Mouse (Mus musculus) CD4-positive helper T cell, adult 2 months (primary cell): ENCODE measurements around the gene Plcl2.
"Not testable (repeated sequence)": the region's sequence is repeated elsewhere in the genome, so short reads cannot be mapped to it uniquely, and the experiment has no call there.

ENCODE experiments used
- DNase-seq: peaks from one replicate; pipeline ENCODE4 v3.0.0-alpha.2; 2012; ENCODE audit warnings: low read depth, missing footprints, low spot score

Plcl2 gene

GRCm38 (mm10) chr17:50530089-50530488 lies 20.9 kb downstream of the Plcl2 start:
- no peak for DNase-seq

GRCm38 (mm10) chr17:50534889-50535288 lies 25.7 kb downstream of the Plcl2 start:
- not testable (repeated sequence) for DNase-seq

- DNase-seq = no peak
Observed at GRCm38 (mm10) chr17:50536409-50537194, 27.4 kb downstream of the Plcl2 start.

- DNase-seq = no peak
Observed at GRCm38 (mm10) chr17:50537786-50538185, 28.6 kb downstream of the Plcl2 start.

- DNase-seq = no peak
Observed at GRCm38 (mm10) chr17:50544860-50545259, 35.7 kb downstream of the Plcl2 start.

- DNase-seq = no peak
Observed at GRCm38 (mm10) chr17:50545274-50545673, 36.1 kb downstream of the Plcl2 start.

- DNase-seq = no peak
Observed at GRCm38 (mm10) chr17:50552130-50552529, 42.9 kb downstream of the Plcl2 start.

GRCm38 (mm10) chr17:50557566-50558238 lies 48.5 kb downstream of the Plcl2 start:
- DNase-seq = no peak

GRCm38 (mm10) chr17:50558239-50558625 lies 49.0 kb downstream of the Plcl2 start:
- no peak for DNase-seq

- DNase-seq = no peak
Observed at GRCm38 (mm10) chr17:50565376-50566123, 56.3 kb downstream of the Plcl2 start.

GRCm38 (mm10) chr17:50568846-50569245 lies 59.6 kb downstream of the Plcl2 start:
- peak; percentile 12 for DNase-seq

GRCm38 (mm10) chr17:50570228-50570627 lies 61.0 kb downstream of the Plcl2 start:
- DNase-seq = not testable (repeated sequence)

- peak; percentile 87 for DNase-seq
Observed at GRCm38 (mm10) chr17:50570681-50571398, 61.6 kb downstream of the Plcl2 start.

- no peak for DNase-seq
Observed at GRCm38 (mm10) chr17:50574161-50574560, 65.0 kb downstream of the Plcl2 start.

- DNase-seq = peak; percentile 53
Observed at GRCm38 (mm10) chr17:50580416-50580815, 71.2 kb downstream of the Plcl2 start.

GRCm38 (mm10) chr17:50586834-50587233 lies 77.6 kb downstream of the Plcl2 start:
- no peak for DNase-seq

- peak; percentile 21 for DNase-seq
Observed at GRCm38 (mm10) chr17:50587941-50588340, 78.7 kb downstream of the Plcl2 start.

- no peak for DNase-seq
Observed at GRCm38 (mm10) chr17:50600178-50600577, 91.0 kb downstream of the Plcl2 start.

GRCm38 (mm10) chr17:50600696-50601095 lies 91.5 kb downstream of the Plcl2 start:
- no peak for DNase-seq

GRCm38 (mm10) chr17:50606890-50607289 lies 97.7 kb downstream of the Plcl2 start:
- no peak for DNase-seq

- DNase-seq = no peak
Observed at GRCm38 (mm10) chr17:50609908-50610307, 100.7 kb downstream of the Plcl2 start.
